Mouse (Mus musculus) lung, adult 18-20 months (tissue): ENCODE measurements around the gene 2610507B11Rik.
A peak's percentile ranks its signal among the peaks of the same experiment; 100 is the strongest.
"Not testable (repeated sequence)": the region's sequence is repeated elsewhere in the genome, so short reads cannot be mapped to it uniquely, and the experiment has no call there.

Source experiments
- DNase-seq, 2 experiments: peaks; one replicate each; pipeline ENCODE4 v3.0.0; 2022; ENCODE audit warnings: mixed read lengths in 2 of 2

2610507B11Rik gene

GRCm38 (mm10) chr11:78261380-78262352 lies at the start of gene 2610507B11Rik:
2610507B11Rik (plus strand) TSS chr11:78261752.
- peak; percentile 92 to 94 for DNase-seq

DNA sequence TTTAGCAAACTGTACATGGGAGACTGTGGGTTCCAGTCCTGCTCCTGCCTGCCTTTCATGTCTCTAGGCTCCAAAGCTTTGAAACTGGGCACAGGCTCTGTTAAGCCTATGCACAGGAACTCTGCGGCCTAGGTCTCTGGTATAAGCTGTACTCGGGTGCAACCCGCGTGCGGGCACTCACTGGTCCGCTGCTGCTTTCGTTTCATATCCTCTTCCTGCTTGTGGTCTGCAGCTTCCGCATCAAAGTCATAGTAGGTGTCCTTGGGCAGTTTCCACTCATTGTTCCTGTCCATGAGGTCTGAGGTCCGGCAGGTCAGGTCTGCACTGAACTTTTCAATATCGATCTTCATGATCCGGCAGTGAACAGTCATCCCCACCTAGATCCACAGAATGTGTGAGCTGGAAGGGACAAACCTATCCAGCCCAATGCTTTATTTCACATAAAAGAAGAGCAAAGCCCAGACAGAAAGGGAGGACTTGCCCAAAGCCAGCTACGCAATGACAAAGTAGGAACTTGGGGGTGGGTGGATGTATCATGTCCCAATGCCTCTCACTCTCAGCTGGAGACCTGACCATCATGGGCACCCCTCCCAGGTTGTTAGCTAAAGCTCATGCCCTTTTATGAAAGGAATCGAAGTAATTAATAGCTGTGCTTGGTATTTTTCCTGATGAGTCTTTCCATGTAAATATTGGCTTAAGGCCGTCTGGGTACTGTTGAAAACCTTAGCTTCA lies 48.3 kb upstream of the 2610507B11Rik start:
- DNase-seq = peak in 1 of 2 experiments; percentile 34

GRCm38 (mm10) chr11:78215709-78216317 lies 45.7 kb upstream of the 2610507B11Rik start:
- no peak for DNase-seq

- no peak for DNase-seq
These were observed 38.0 kb upstream of the 2610507B11Rik start for GRCm38 (mm10) chr11:78223586-78223985.

- DNase-seq = no peak
These were observed 30.0 kb upstream of the 2610507B11Rik start for GRCm38 (mm10) chr11:78231518-78231917.

DNA sequence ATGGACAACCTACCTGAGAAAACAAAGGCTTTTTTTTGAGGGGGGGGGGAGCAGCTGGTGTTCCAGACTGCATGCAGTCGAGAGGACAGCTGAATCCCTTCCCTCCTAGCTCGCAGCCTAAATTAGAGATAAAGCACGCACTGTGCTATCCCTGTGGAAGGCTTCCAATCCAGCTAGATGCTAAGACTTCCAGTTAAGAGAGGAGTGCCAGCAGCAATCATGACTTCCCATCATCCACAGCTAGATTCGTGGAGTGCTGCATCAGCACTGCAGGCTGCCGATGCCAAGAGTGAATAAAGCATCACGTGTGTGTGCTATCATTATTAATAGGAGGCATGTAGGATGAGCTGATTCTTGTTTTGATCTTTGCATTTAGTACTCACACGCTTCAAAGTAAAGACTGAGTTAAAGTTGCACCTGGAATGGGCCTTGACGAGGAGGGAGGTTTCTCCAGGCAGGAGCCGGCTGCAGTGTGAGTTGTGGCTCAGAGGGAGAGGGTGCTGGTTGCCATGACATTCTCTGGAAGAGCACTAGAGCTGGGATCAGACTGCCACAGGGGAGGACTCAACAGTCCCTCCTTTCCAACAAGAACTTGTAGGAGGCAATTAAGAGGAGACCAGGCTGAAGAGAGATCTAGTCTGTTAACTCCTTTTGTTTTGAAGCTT lies 21.2 kb upstream of the 2610507B11Rik start:
- no peak for DNase-seq

DNA sequence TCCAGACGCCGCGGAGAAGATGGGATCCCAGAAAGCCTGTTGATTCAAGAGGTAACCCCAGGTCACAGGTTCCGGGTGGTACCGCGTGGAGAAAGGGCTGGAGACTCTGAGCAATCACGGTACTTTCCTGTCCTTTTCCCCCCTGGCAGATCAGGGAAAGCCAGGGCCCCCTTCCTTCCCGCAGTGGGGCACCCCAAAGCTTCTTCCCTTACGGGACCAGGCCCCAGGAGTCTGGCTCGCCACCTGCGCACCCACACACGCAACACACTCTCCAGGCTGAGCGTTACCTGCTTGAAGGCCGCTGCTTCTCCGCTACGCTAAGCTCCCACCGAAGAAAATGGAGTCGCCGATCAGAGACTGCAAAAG lies 16.3 kb upstream of the 2610507B11Rik start:
- DNase-seq = no peak

- DNase-seq = peak; percentile 91 to 92
These were observed 15.8 kb upstream of the 2610507B11Rik start, which contains the start of the genes Sdf2 and Supt6 for GRCm38 (mm10) chr11:78245627-78246317. Sdf2 (plus strand) TSS chr11:78245746. Supt6 (minus strand) TSS chr11:78245987.

DNA sequence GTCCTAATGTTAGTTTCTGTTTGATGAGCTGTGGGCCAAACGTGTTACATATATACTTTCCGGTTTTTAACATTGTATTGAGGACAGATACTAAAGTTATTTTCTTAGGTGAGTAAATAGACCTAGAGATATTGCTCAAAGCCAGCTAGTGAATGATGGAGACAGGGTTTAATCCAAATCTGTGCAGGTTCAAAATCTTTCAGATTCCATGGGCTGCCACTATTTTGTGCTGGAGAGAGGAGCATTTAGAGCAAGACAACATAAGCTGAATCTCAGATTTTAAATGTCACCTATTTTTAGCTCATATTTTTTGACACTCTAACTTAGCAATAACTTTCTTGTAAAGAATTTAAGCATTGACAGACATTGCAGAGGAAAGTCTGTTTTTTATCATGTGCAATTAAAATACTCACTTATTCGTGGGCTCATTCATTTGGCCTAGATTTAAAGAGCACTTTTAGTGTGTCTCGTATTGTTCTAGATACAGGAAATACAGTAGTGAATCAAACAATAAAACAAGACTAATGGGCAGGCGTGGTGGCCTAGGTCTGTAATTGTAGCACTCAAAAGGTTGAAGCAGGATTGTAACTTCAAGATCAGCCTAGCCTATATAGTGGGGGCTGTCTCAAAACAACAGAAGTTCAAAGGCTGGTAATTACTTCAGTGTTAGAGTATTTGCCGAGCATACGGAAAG lies 15.1 kb upstream of the 2610507B11Rik start:
- no peak for DNase-seq

GRCm38 (mm10) chr11:78247012-78247348 lies 14.6 kb upstream of the 2610507B11Rik start:
- DNase-seq = no peak

- peak in 1 of 2 experiments; percentile 7 for DNase-seq
These were observed 13.8 kb upstream of the 2610507B11Rik start for GRCm38 (mm10) chr11:78247727-78248140.

- no peak for DNase-seq
These were observed 4.9 kb upstream of the 2610507B11Rik start for GRCm38 (mm10) chr11:78256618-78257017.

DNA sequence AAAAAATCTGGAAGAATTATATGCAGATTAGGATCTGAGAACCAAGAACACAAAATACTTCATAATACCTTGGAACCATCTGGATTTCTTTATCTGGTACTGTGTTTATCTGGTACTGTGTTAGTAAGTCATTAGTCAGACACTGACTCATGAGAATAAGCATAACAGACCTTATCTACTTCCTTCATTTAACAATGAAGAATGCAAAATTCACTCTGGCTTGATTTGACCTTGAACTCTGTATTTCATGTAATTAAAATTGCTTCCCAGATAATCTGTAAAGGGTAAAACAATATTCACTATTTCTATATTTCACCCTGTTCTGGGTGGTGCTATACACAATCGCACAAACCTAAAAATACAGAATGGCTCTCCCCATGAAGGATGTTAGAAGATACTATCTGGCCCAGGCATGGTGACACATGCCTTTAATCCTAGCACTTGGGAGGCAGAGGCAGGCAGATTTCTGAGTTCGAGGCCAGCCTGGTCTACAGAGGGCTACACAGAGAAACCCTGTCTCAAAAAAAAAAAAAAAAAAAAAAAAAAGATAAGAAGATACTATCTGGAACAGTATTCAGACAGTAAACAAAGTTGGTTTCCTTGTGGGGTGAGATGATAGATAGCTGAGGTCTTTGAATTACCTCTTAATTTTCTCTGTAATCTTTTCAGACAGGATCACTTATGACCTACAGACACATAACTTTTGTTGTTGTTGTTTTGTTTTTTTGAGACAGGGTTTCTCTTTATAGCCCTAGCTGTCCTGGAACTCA lies 878 bp upstream of the 2610507B11Rik start:
- DNase-seq = no peak

DNA sequence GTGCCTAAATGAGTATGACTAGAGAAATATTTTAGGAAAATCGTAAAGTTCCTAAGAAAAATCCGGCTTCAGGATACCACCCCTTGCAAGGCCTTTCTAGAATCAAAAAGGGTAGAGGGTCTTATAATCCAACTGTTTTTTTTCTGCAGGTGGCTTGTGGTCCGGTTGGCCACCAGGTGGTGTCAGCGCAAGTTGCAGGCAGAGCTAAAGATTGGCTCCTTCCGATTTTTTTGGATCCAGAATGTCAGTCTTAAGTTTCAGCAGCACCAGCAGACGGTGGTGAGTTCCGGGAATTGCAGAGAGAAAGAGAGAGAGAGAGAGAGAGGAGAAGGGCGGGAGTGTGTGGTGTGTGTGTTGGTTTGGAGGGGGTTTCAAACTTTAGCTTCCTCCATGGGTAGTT lies 998 bp downstream of the 2610507B11Rik start:
- DNase-seq = peak; percentile 56 to 65

GRCm38 (mm10) chr11:78265571-78265970 lies 4.0 kb downstream of the 2610507B11Rik start:
- no peak for DNase-seq

GRCm38 (mm10) chr11:78271986-78272385 lies 10.4 kb downstream of the 2610507B11Rik start:
- no peak for DNase-seq

GRCm38 (mm10) chr11:78275596-78275995 lies 14.0 kb downstream of the 2610507B11Rik start:
- no peak for DNase-seq

GRCm38 (mm10) chr11:78276169-78276568 lies 14.6 kb downstream of the 2610507B11Rik start:
- DNase-seq = not testable (repeated sequence)

- no peak for DNase-seq
These were observed 17.3 kb downstream of the 2610507B11Rik start for GRCm38 (mm10) chr11:78278853-78279252.

DNA sequence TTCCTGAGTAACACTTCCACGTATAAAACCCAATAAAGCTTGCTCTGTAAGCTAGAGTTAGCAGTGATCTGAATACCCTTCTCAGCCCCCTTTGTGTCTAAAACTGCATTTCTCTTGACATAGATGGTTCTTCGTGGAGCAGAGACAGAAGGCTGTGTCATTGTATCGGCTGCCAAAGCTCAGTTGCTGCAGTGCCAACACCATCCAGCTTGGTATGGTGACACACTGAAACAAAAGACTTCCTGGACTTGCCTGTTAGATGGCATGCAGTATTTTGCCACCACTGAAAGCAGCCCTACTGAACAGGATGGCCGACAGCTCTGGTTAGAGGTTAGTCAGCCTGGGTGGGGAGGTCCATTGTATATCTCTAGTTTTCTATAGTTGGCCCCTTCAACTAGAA lies 18.0 kb downstream of the 2610507B11Rik start:
- no peak for DNase-seq
